Mouse (Mus musculus) kidney, adult 9 months (tissue): Measurements from ENCODE around the gene Tk2.
A peak's percentile ranks its signal among the peaks of the same experiment; 100 is the strongest.

Experiments used
- DNase-seq: peaks from one replicate; pipeline ENCODE4 v3.0.0; 2022

The Tk2 gene

DNA sequence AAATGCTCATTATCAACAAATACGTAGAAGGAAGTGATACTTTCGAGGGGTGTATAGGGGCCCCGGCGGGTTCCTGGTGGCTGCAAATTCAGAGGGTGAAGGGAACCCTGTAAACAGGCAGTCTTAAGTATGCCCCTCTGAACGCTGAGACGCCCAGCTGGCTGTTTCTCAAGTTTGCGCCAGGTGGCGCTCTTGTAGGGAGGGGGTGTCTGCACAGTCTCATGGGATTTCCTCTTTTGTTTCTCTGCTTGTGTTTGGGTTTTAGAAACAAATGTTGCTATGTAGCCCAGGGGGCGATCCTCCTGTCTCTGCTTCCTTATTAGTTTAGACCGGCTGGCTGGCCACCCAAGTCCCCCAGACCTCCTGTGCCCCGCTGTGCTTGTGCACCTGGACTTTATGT, 29.3 kb downstream of the Tk2 start:
- peak; percentile 22 for DNase-seq

DNA sequence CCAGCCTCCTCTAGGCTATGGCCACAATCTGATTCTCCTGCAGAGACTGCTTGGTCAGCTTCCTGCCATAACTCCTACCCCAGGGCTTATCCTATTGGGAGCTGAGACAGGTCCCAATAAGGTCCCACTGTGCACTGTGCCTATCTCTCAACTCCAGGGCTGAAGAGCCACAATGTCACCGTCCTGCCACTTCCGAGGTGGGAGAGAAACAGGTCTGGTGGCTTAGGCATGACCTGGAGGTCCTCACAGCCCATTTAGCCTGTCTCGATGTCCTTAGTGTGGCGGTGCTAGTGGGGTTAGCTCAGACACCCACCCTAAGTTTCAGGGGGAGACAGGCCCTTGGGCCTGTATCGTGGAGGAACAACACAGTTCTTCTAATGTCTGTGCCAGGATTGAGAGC, 30.8 kb downstream of the Tk2 start:
- no peak for DNase-seq

DNA sequence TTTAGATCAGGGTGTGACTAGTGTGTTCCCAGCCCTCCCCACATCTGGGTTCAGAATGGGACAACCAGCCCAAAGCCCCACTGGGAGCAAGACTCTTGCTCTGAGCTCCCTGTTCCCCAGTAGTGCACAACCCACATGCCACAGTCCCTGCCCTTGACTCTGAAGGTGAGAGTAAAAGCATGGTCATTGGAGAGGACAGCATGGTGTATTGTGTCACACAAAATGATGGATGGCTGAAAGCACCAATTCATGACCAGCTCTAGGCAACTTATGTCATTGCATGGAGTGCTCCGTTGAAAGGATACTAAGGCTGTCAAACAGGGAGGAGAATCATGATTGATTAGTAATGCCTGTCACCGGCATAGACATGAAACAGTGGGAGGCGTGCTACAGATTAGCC, 43.1 kb downstream of the Tk2 start:
- no peak for DNase-seq

DNA sequence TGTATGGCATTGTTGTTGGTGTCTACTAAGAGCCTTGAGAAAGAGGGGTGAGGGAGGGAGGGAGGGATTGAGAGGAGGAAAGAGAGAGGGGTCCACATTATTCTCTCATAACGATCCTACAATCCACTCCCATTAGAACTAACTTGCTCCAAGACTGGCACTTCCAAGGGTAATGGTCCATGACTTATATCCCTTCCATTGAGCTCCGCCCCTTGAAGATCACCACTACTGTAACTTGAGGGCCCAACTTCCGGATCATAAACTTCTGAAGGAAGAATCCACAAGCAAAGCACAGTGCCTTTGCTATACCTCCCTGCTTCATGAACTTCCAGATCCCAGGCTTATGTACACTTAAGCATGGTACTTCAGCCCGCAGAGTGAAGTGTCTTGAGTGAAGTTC, 46.0 kb downstream of the Tk2 start:
- no peak for DNase-seq

DNA sequence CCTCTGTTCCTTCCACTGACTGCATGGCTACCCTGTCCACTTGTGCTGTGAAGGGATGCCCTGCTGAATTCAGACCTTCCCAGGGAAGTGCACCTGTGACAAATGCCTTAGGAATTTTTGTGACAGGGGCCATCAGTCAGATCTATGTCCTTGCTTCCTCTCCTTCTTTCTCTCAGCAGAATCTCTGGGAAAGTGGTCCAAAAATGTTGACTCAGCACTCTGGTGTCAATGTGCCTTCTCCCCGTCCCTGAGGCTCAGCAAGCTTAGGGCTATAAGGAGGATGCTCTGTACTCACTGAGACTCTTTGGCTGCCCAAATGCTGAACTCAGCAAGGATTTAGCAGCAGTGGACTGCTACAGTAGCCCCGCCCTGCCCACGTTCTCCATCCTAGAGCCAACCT, 46.7 kb downstream of the Tk2 start:
- no peak for DNase-seq

DNA sequence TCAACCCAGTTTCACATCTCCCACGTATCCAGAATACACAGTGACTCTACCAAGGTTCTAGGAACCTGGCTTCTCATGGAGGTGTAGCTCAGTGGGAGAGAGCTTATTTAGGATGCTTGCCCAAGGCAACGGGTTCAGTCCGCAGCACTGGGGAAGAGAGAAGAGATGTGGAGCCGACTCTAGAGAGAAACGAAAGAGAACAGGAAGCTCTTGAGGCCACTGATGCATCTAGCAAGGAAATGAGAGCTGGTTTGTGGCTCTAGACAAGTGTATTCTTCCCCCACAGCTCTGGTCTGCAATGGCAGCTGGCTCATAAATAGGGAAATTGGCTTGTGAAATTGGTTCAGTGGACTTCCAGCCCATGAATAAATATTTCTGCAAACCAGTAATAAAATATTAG, 48.6 kb downstream of the Tk2 start:
- DNase-seq: no peak

DNA sequence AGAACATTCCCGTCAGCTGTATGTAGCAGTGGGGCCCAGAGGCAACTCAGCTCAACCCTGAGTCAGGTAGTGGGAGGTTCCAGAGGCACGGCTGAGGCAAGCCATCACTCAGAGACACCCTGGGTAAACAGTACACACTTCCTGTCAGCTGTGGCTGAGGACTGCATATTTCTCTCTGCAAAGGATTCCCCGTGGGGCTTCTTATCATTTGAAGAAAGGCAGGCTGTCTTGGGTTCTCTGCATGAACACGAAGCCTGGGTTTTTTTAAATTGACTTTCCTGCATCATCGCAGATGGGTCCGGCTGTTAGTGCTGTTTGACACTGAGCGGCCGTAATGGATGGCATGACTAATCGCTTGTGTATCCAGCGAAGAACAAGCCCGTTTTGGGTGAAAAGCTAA, 56.9 kb downstream of the Tk2 start:
- no peak for DNase-seq

DNA sequence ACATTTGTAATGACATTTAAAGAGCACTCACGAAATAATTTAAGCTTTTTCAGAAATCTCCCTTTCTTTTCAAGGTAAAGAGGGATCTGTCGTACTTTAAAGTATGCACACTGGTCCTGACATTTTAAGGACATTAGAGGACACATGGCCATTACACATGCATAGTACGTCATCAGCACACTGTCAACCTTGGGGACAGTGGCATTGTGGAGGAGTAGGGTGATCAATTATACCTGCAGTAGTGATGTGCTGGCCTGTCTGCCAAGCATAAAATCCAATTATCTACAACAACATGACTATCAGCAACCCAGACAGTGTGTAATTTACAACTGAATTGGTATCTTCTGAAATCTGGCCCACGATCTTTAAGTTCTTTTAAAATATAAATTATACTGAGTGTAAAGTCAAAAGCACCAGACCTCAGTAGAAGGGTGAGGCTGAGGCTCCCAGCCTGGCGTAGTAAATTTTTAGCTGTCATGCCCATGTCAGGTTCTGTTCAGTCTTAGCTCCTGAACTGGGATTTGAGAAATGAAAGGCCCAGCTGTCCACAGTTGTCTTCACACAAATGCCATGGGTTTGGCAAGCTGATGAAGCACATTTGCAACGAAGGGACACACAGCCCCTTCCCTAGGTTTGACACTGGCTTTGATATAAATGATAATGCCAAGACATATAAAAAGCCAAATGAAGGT, 57.4 kb downstream of the Tk2 start:
- DNase-seq: no peak

DNA sequence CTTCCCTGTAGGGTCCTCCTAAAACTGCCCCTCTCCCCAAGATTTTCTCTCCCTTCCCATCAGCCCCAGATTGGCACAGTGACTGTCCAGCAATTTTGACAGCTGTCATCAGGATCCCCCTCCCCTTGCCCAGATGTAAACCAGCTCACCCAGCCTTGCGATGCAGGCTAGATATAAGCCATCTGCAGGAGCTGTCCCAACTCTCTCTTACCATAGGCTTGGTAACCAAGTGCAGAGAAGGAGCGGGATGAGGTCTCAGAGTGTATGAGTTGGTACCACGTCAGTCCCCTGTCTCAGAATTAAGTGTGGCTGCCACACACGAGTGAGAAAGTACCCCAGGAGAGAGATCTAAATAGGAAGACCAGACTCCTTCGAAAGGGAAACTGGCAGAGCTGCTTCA, 59.9 kb downstream of the Tk2 start:
- DNase-seq: no peak

DNA sequence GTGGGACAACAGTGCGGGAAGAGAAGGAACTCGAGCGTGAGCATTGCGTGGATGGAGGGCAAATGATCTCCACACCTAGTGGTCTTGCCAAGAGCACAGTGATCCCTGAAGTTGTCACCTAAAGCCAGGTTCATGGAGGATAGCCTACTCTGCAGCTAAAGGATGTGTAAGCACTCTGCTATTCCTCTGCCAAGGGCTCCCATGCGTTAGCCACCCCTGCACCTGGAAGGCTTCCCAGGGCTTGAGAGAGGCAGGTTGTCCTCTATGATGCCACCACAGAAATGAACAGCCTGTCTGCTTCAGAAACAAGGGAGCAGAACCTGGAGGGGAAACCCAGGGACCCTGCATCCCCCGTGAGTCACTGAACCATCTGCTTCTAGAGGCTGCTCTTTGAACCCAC, 60.7 kb downstream of the Tk2 start:
- no peak for DNase-seq

DNA sequence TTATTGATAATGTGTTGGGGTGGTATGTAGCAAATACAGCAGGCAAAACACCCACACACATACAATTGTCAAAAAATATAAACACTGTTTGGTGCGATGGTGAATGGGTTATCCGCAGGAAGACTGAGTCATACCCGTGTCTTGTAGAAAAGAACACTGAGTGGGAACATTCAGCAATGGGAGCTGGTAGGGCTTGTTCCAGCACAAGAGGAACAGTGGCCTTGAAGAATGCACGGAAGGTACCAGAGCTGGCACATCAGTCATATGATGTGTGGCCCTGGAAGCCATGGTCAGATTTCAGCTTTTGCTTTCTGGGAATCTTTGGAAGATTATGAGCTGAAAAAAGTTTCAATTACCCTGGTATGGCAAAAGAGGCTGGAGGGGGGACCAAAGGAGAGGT, 61.5 kb downstream of the Tk2 start:
- no peak for DNase-seq

DNA sequence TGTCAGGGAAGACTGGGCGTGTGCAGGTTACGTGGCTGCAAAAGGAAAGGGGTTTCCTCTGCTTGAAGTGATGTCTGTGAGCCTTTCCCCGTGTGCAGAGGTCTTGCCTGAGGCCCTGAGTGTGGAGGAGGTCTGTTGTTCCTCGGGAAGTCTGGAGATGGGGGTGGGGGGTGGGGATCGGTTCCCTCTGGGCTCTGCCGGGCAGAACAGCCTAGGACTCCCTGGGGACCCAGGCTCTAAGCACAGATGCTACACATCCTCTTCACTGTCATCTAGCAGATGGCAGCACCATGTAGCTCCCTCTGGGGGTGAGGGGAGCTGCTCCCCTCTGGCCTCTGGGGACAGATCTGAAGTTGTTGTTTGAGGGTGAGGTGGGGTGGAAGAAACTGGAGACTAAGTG, 63.5 kb downstream of the Tk2 start:
- DNase-seq: no peak

DNA sequence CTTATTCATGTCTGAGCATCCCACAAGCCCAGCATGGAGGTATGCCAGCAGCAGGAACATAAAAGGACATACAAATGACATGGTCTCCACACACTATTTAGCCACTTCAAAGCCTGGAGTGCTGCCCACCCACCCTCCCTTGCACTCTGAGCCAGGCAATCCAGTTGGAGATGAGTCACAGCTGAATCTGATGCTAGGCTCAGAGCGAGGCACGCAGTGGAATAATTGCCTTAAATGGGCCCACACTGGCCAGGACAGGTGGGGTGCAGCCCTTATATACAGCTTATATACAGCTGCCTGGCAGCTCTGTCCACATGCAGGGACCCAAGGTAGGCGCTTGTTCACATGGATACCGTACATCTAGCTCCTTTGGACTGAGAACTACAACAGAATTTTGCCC, 71.3 kb downstream of the Tk2 start:
- no peak for DNase-seq
